Mouse (Mus musculus): ENCODE measurements around the gene Gm49510. TPM values are rescaled to one million over a fixed set of nuclear protein-coding genes. Genes with fewer than 3 reads are reported as not detected.
A peak's percentile ranks its signal among the peaks of the same experiment; 100 is the strongest.

Gene Gm49510
- total and polyA plus RNA-seq, 3 experiments, result 0.12 to 0.25 TPM; not detected in 1

DNA sequence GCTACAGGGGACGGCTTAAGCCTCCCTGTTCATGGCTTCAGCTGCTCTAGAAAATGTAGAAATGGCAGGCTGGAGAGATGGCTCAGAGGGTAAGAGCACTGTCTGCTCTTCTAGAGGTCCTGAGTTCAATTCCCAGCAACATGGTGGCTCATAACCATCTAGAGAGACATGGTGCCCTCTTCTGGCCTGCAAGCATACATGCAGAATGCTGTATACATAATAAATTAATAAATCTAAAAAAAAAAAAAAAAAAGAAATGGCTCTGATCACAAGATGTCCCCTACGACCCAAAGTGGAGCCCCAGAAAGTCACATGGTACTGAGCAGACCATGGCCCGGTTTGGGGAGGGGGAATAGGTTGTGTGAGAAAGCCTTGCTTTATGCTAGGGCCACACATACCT lies 56.2 kb downstream of the Gm49510 start:
- Histone ChIP-seq H3K27me3 (replicated peaks) (peaks cover 10% of the 10 kb centered on the region), H3K27ac (ENCODE audit: insufficient read depth, low read depth) (no peak overlapping the region), H3K4me3 (replicated peaks in 1 of 3; ENCODE audit: low read depth in 2 of 3, low read length in 2 of 3, poor library complexity in 1 of 3) (no peak overlapping the region), H3K4me1 (ENCODE audit: control insufficient read depth in 1 of 2, insufficient read depth in 2 of 2) (peaks cover 3 to 12% of the 10 kb centered on the region in 2 experiments; a peak in 1 of 4 replicates), H3K9ac (ENCODE audit: insufficient read depth, low read depth) (no peak overlapping the region), H3K79me2 (replicated peaks; ENCODE audit: control insufficient read depth, extremely low read depth, insufficient read depth, poor library complexity, severe bottlenecking) (no peaks in the 10 kb centered on the region), H3K9me3 (replicated peaks; ENCODE audit: low read length) (peaks cover 2% of the 10 kb centered on the region), H3K36me3 (replicated peaks in 1 of 2; ENCODE audit: control insufficient read depth in 1 of 2, insufficient read depth in 1 of 2, low read length in 1 of 2) (no peaks in the 10 kb centered on the region), H3K4me2 (ENCODE audit: insufficient read depth, low read depth, poor library complexity, severe bottlenecking) (no peak overlapping the region)
- no peak for TF ChIP-seq UBTF (IDR thresholded peaks at IDR 0.05; ENCODE audit: low read depth, low read length)
- TF ChIP-seq E2F4 (IDR thresholded peaks at IDR 0.05; ENCODE audit: insufficient replicate concordance, low read depth, low read length), result no peak
- TF ChIP-seq POLR2A (IDR thresholded peaks at IDR 0.05; ENCODE audit: low read depth, low read length), result no peak
- no peak for TF ChIP-seq MYC (IDR thresholded peaks at IDR 0.05; ENCODE audit: low read depth, low read length)
- no peak for TF ChIP-seq JUN (IDR thresholded peaks at IDR 0.05; ENCODE audit: insufficient read depth, low read depth, low read length)
- no peak for TF ChIP-seq BHLHE40 (IDR thresholded peaks at IDR 0.05; ENCODE audit: low read depth, low read length)
- TF ChIP-seq MAFK (IDR thresholded peaks at IDR 0.05; ENCODE audit: insufficient replicate concordance, low read length), result no peak
- no peak for TF ChIP-seq USF2 (conservative IDR thresholded peaks at IDR 0.05; ENCODE audit: low read depth, low read length)
- no peak for TF ChIP-seq EP300 (IDR thresholded peaks at IDR 0.05; ENCODE audit: low read length)
- TF ChIP-seq IRF4 (IDR thresholded peaks at IDR 0.05; ENCODE audit: low read depth, low read length), result no peak
- peak; percentile 57 for TF ChIP-seq ZNF384 (IDR thresholded peaks at IDR 0.05; ENCODE audit: low read depth, low read length)
- no peak for TF ChIP-seq HCFC1 (IDR thresholded peaks at IDR 0.05; ENCODE audit: low read depth, low read length)
- TF ChIP-seq POLR2AphosphoS2 (IDR thresholded peaks at IDR 0.05; ENCODE audit: low read depth, low read length), result no peak
- no peak for TF ChIP-seq CHD2 (IDR thresholded peaks at IDR 0.05; ENCODE audit: low read length)
- TF ChIP-seq CTCF (conservative IDR thresholded peaks at IDR 0.05 in 1 of 2, IDR thresholded peaks at IDR 0.05 in 1 of 2; ENCODE audit: low read depth in 2 of 2, low read length in 2 of 2), result peak in 1 of 2 experiments; percentile 32; a peak in 2 of 4 replicates
- no peak for TF ChIP-seq JUND (conservative IDR thresholded peaks at IDR 0.05; ENCODE audit: low read depth, low read length)
- no peak for TF ChIP-seq MXI1 (IDR thresholded peaks at IDR 0.05; ENCODE audit: low read depth, low read length)
- TF ChIP-seq GABPA (IDR thresholded peaks at IDR 0.05; ENCODE audit: insufficient replicate concordance, low read depth, low read length), result no peak
- dilution Hi-C loops (cut with MboI; ENCODE audit: extremely low pct_ligation_motif_present, extremely low pct_unique_long_range_greater_than_20kb, low sequenced_read_pairs) (no loop called here), in situ Hi-C loops (cut with MboI; ENCODE audit: low pct_ligation_motif_present, low pct_unique_long_range_greater_than_20kb, low sequenced_read_pairs) (no loop called here)
- DNase-seq (ENCODE audit: extremely low read depth), result no peak

DNA sequence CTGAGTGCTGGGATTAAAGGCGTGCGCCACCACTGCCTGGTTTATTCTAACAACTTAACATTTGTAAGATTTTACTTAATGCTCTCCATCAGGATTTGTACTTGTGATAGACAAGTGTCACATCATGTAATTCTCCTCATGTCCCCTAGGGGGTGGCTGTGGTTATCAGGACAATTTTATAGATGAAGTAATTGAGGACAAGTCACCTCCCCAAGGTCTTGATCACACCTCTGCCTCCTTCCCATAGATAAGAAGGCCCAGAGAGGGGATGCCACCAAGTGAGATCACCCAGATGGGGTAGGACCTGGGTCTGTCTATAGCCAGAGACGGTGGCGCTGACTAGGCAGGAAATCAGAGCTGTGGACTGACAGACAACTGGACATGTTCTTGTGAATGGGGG lies 56.9 kb downstream of the Gm49510 start:
- Histone ChIP-seq H3K4me2 (ENCODE audit: insufficient read depth, low read depth, poor library complexity, severe bottlenecking) (no peak overlapping the region), H3K9me3 (replicated peaks; ENCODE audit: low read length) (peaks cover 2% of the 10 kb centered on the region), H3K79me2 (replicated peaks; ENCODE audit: control insufficient read depth, extremely low read depth, insufficient read depth, poor library complexity, severe bottlenecking) (no peaks in the 10 kb centered on the region), H3K4me3 (replicated peaks in 1 of 3; ENCODE audit: low read depth in 2 of 3, low read length in 2 of 3, poor library complexity in 1 of 3) (no peak overlapping the region), H3K4me1 (ENCODE audit: control insufficient read depth in 1 of 2, insufficient read depth in 2 of 2) (peaks cover 3 to 12% of the 10 kb centered on the region in 2 experiments; a peak in 1 of 4 replicates), H3K27ac (ENCODE audit: insufficient read depth, low read depth) (no peak overlapping the region), H3K9ac (ENCODE audit: insufficient read depth, low read depth) (no peak overlapping the region), H3K27me3 (replicated peaks) (peaks cover 12% of the 10 kb centered on the region), H3K36me3 (replicated peaks in 1 of 2; ENCODE audit: control insufficient read depth in 1 of 2, insufficient read depth in 1 of 2, low read length in 1 of 2) (no peaks in the 10 kb centered on the region)
- in situ Hi-C loops (cut with MboI; ENCODE audit: low pct_ligation_motif_present, low pct_unique_long_range_greater_than_20kb, low sequenced_read_pairs), result no loop called here
- DNase-seq (ENCODE audit: extremely low read depth), result peak; percentile 26
- TF ChIP-seq SMC3 (IDR thresholded peaks at IDR 0.05; ENCODE audit: low read depth, low read length) (peak; percentile 30; the same call in 1 of the 2 replicates), MAFK (IDR thresholded peaks at IDR 0.05; ENCODE audit: insufficient replicate concordance, low read length) (peak; percentile 75; the same call in 1 of the 2 replicates), CTCF (conservative IDR thresholded peaks at IDR 0.05 in 1 of 2, IDR thresholded peaks at IDR 0.05 in 1 of 2; ENCODE audit: low read depth in 2 of 2, low read length in 2 of 2) (peak; percentile 57 to 63), ZKSCAN1 (IDR thresholded peaks at IDR 0.05; ENCODE audit: borderline replicate concordance, low read depth, low read length) (no peak), NELFE (IDR thresholded peaks at IDR 0.05; ENCODE audit: low read depth, low read length) (no peak), RCOR1 (conservative IDR thresholded peaks at IDR 0.05; ENCODE audit: low read depth, low read length) (no peak), MAX (IDR thresholded peaks at IDR 0.05; ENCODE audit: low read length) (no peak), RAD21 (IDR thresholded peaks at IDR 0.05; ENCODE audit: low read depth, low read length) (no peak; the same call in none of the 2 replicates)
- dilution Hi-C loops (cut with MboI; ENCODE audit: extremely low pct_ligation_motif_present, extremely low pct_unique_long_range_greater_than_20kb, low sequenced_read_pairs), result no loop called here
